Mouse (Mus musculus) bone marrow, adult 2 months (tissue): ENCODE measurements around the gene Lrrtm3.

Source experiments
- CTCF ChIP-seq: fragments of 200-500 bp; IDR thresholded peaks from 2 replicates; pipeline ENCODE4 v1.5.1; 2011; ENCODE audit warnings: low read length, control low read depth; ENCODE audit not compliant: control insufficient read depth, insufficient read depth
- POLR2A ChIP-seq: fragments of 200-500 bp; IDR thresholded peaks from 2 replicates; pipeline ENCODE4 v1.6.1; 2011; ENCODE audit warnings: low read depth, mild to moderate bottlenecking, control low read depth, low read length, borderline replicate concordance; ENCODE audit not compliant: control insufficient read depth

GRCm38 (mm10) chr10:64087521-64087920 lies 2.6 kb downstream of the Lrrtm3 start:
- TF ChIP-seq CTCF (no peak), POLR2A (no peak)
